Mouse (Mus musculus) liver, adult (tissue): ENCODE results near the gene Arhgap8.

Source experiments
- GATA4 ChIP-seq: IDR thresholded peaks from 2 replicates; pipeline ENCODE4 v1.6.1; 2014; ENCODE audit warnings: mild to moderate bottlenecking, low read length; ENCODE audit not compliant: insufficient replicate concordance

Gene Arhgap8

GRCm38 (mm10) chr15:84758493-84758892 lies 38.6 kb downstream of the Arhgap8 start:
- no peak for TF ChIP-seq GATA4

DNA sequence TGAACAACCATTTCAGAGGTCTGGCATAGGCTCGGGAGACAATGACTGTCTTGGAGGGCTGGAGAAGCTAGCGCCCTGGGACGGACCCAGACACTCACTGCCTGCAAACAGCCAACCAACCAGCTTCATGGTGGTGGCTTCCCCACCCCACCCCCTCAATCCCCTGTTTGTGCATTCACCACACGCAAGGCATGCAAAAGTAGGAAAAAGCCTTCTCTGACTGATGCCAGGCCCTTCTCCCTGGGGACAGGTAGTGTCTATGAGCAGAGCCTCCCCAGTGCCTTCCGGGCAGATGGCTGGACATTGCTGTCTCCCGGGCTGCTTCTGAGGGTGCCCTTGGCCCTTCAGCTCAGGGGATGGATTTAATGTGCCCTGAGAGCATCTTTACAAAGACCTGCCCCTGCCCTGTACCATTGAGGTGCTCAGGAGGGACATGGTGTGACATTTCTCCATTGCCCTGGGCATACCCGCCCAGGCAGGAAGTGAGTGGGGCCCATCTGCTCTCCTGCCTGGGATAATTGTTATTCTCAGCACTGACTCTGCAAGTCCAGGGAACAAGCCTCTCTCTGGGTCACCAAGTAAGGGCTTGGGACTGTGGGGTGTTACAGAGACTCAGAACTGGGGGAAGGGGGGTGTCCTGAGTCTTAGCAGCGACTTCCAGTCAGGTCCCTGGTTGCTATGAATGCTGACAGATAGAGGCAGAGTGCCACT lies 43.0 kb downstream of the Arhgap8 start:
- no peak for TF ChIP-seq GATA4

DNA sequence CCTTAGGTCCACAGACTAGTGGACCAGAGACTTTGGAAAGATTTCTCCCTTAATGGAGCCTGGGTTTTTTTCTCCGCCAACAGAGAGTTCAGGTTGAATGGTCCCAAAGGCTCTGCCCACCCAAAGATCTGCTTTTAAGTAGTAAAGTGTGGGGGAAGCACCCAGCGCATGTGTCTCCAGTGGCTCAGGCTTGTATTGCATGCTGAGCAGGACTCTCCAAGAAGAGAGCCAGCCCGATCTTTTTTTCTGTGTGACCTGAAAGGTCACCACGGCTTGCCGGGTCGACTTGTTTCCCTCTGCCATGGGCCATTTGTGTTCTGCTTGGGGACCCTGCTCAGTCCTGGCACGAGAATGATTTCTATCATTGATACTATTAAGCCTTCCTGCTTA lies 43.6 kb downstream of the Arhgap8 start:
- no peak for TF ChIP-seq GATA4

DNA sequence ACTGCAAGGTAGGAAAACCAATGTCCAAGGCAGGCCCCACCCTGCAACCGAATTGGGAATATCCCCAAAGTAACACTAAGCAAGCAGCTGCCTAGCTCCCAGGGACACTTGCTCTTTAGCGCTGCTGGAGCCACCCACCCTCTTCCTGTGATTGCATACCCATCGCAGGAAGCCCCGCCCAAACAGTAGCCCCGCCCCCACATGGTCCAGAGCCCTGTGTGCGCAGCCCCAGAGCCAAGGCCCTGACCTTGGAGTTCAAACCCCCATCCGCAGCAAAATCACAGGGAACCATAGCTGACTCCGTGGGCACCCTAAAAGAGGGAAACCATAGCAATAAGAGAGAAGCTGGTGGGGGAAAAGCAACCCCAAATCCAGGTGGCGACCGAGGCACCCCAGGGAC lies 46.8 kb downstream of the Arhgap8 start:
- no peak for TF ChIP-seq GATA4

GRCm38 (mm10) chr15:84769641-84770341 lies 49.9 kb downstream of the Arhgap8 start:
- TF ChIP-seq GATA4 = no peak

GRCm38 (mm10) chr15:84772191-84773111 lies 52.6 kb downstream of the Arhgap8 start:
- TF ChIP-seq GATA4 = no peak

- no peak for TF ChIP-seq GATA4
Measured at GRCm38 (mm10) chr15:84775421-84776174, 55.7 kb downstream of the Arhgap8 start.

DNA sequence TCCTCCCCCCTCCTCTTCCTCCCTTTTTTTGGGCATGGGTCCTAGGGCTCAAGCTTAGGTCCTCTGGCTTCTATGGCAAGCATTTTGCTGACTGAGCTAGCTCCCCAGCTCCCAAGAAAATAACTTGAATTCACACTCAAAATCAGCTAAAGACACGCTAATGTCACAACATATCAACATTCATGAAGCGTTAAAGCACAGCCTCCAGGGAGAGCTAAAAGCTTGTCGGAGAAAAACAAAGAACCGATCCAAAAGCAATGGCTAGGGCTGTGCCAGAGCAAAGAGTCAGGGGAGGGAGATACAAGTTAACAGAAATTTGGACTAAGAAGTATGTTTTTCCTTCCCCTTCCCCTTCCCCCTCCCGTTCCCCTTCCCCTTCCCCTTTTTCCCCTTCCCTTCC lies 58.7 kb downstream of the Arhgap8 start:
- no peak for TF ChIP-seq GATA4

DNA sequence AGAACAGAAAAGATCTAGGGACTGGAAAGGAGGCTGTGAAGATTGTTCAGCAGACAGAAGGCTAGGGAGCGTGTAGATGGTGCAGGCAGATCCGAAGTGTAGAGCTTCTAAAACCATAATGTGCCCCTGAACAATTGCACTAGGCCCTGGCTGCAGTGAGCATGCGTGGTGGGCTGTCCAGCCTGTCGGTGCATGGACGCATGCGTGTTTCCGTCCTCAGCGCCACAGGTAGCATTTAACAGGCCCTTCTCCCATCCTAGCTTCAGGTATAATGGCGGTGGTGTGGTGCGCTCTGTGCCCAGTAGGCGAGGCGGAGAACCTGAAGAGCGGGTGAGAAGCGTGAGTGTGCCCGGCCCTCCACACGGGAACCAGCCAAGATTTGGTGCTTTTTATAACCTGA lies 65.0 kb downstream of the Arhgap8 start:
- no peak for TF ChIP-seq GATA4

DNA sequence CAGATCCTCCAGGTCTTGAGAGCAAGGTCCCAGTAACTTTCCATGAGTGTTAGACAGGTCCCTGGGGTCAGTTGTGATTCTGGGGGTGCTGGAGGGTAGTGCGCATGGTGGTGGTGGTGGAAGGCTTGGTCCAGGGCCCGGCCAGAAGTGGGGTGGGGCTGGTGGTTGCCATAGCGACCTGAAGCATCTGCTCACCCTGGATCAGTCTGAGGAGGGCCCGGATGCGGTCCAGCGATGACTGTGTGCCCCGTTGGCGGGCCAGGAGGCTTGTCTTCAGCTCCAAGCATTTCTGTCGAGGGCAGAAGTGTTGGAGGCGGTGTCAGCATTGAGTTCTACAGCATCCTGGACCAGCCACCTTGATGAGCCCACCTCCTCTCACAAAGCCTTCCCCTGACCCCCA lies 67.3 kb downstream of the Arhgap8 start:
- no peak for TF ChIP-seq GATA4

GRCm38 (mm10) chr15:84793649-84794048 lies 73.8 kb downstream of the Arhgap8 start:
- no peak for TF ChIP-seq GATA4

DNA sequence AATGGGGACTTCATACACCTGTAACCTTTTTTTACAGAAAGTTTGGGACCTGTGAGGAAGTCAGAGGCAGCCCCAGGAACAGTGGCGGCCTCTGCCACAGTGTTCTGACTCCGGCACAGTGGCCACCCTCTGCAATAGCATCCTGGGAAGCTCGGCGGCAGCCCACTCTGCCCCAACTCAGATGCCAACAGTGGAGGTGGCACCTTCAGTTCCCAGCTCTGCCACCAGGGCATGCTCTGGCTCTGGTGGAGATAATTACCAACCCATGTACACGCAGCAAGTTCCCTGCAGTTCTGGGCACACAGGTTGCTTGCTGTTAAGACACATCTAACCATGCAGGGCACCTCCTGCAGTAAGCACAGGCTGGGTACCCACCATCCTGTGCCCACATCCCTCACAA lies 80.3 kb downstream of the Arhgap8 start:
- TF ChIP-seq GATA4 = no peak

- no peak for TF ChIP-seq GATA4
Measured at GRCm38 (mm10) chr15:84803685-84804084, 83.8 kb downstream of the Arhgap8 start.

DNA sequence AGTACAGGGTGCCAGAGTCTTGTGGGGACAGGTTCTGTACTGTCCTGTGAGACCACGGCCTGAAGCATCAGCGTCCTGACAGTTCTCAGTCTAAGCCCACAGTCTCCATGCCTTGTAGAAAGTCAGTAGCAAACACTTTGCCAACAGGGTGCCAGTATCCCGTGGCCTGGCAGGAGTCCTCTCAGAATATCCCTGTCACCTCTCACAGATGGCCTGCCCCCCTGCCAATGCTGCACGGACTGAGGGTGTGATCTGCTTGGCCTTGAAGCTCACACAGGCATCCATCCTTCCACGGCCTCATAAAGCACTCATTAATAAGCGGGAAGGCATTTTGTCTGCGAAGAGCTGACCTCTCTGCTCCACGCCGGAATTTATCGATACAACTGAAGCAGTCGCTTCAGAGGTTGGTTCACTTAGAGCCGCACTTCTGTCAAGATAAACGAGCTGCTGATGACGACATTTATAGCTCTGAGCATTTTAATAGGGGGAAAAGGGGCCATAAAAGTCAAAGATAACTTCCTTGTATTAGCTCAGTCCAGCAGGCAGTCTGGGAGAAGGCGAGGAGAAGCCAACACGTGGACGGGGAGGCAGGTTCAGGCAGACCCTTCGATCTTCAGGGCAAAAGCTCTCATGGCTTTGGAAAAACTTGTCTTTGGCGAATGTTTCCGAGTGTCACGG lies 89.6 kb downstream of the Arhgap8 start:
- no peak for TF ChIP-seq GATA4
